8 mouse cellular contexts compared by ENCODE assay signal in genomic region chr11:49243727-49244594, GRCm38 (mm10). TPM values are rescaled to one million over a fixed set of nuclear protein-coding genes. Genes with fewer than 3 reads are reported as not detected.
DNase-seq lines count a peak whose midpoint lies in the region; ATAC-seq lines count a peak whose summit lies in the region.

Gene Mgat1 (plus strand): TSS chr11:49244191.

- peak within 1 kb of the TSS; percentile 58 for H3K4me2 ChIP-seq in embryonic facial prominence, embryonic 14.5 days (ENCODE audit: low read depth, low read length)

- no peaks in the 10 kb centered on the region for H3K27me3 ChIP-seq in embryonic facial prominence, embryonic 14.5 days (replicated peaks; ENCODE audit: control insufficient read depth, insufficient read depth, low read length)

- H3K9ac ChIP-seq in embryonic facial prominence, embryonic 14.5 days (ENCODE audit: low read depth, low read length): peak within 1 kb of the TSS; percentile 69

- ATAC-seq in embryonic facial prominence, embryonic 14.5 days (ENCODE audit: low read depth): peak; percentile 94
- peak; percentile 87 for ATAC-seq in monocyte, adult 5-6 weeks (replicated peaks; ENCODE audit: insufficient number of reproducible peaks, low FRiP score, low TSS enrichment, poor library complexity, severe bottlenecking)

- WGBS in embryonic facial prominence, embryonic 14.5 days: 0% methylated on average over 47 of the region's 60 CpGs

- H3K4me3 ChIP-seq in embryonic facial prominence, embryonic 14.5 days (ENCODE audit: low read depth, low read length): peak within 1 kb of the TSS; percentile 47

- DNase-seq in 416B (ENCODE audit: low read depth) (peak; percentile 99), liver (peak; percentile 95)
- DNase-seq in adrenal gland, postnatal 4 days (ENCODE audit: low spot score in 2 of 2): peak; percentile 83 to 91
- DNase-seq in embryonic facial prominence, embryonic 14.5 days (ENCODE audit: low spot score): peak; percentile 98
- DNase-seq in heart, adult 8-10 months (ENCODE audit: low spot score): peak; percentile 90
- peak; percentile 97 for DNase-seq in kidney, adult 9 months
- DNase-seq in spleen, postnatal 4 days (ENCODE audit: low spot score in 2 of 2): peak; percentile 90 to 96

- H3K27ac ChIP-seq in embryonic facial prominence, embryonic 14.5 days (replicated peaks; ENCODE audit: low read depth, low read length): peak within 1 kb of the TSS; percentile 94

- H3K9me3 ChIP-seq in embryonic facial prominence, embryonic 14.5 days (ENCODE audit: control insufficient read depth, low read length): no peaks in the 10 kb centered on the region

- peaks cover 27% of the 10 kb centered on the region for H3K4me1 ChIP-seq in embryonic facial prominence, embryonic 14.5 days (ENCODE audit: control insufficient read depth, insufficient read depth, low read length)

- no peaks in the 10 kb centered on the region for H3K36me3 ChIP-seq in embryonic facial prominence, embryonic 14.5 days (ENCODE audit: control insufficient read depth, insufficient read depth, low read length)

RNA-seq across cellular contexts. Expression of gene Mgat1, which starts in this region (rescaled TPM):
- 100 to 1,000 TPM; 104 to 109 TPM for total RNA-seq in adrenal gland, postnatal 4 days (2021)
- polyA plus RNA-seq in embryonic facial prominence, embryonic 14.5 days (2014; fragmentation: Nextera tagmentation; extraction: Ambion mirVana): 66.0 and 67.3 TPM in 2 replicates
- total RNA-seq in heart, adult 8-10 months (2022): 10 to 100 TPM; 62.4 to 80.4 (median 68.8) TPM
- total RNA-seq in monocyte, adult 5-6 weeks (2017): 58.6 to 80.8 TPM (median 72.0 TPM) in 3 replicates

Comparison
In these comparisons a context has a peak if more than half of its experiments do, and no peak if none do; other contexts are left out.
1. Peak in every context shown above with its lines: DNase-seq, ATAC-seq, H3K4me3 ChIP-seq and H3K27ac ChIP-seq.